Mouse (Mus musculus): ENCODE results near the gene Gpx4.

- TF ChIP-seq POLR2A (IDR thresholded peaks at IDR 0.05; ENCODE audit: low read depth, low read length): no peak
- no peak for TF ChIP-seq CTCF (IDR thresholded peaks at IDR 0.05; ENCODE audit: extremely low read depth, insufficient read depth, insufficient read length, insufficient replicate concordance)
Observed at GRCm38 (mm10) chr10:80020603-80021319, 26.2 kb upstream of the Gpx4 start.

All from spleen, adult 2 months (tissue).